Mouse (Mus musculus): ENCODE measurements around the gene Mmrn2. TPM values are rescaled to one million over a fixed set of nuclear protein-coding genes. Genes with fewer than 3 reads are reported as not detected.
A peak's percentile ranks its signal among the peaks of the same experiment; 100 is the strongest.

The Mmrn2 gene
- total and polyA plus RNA-seq, 2 experiments, result 3.4 to 9.2 TPM

GRCm38 (mm10) chr14:34370921-34371320 lies 4.3 kb upstream of the Mmrn2 start:
- Histone ChIP-seq H3K27me3 (ENCODE audit: control insufficient read depth, insufficient read depth, low read length) (no peaks in the 10 kb centered on the region), H3K4me1 (ENCODE audit: control insufficient read depth, insufficient read depth, low read length) (no peaks in the 10 kb centered on the region), H3K27ac (replicated peaks; ENCODE audit: insufficient read depth, low read depth, low read length) (no peak overlapping the region), H3K4me3 (ENCODE audit: insufficient read depth, low read depth, low read length) (no peak overlapping the region), H3K79me2 (ENCODE audit: control insufficient read depth, insufficient read depth, low read length) (no peaks in the 10 kb centered on the region), H3K36me3 (ENCODE audit: control insufficient read depth, insufficient read depth, low read length) (no peaks in the 10 kb centered on the region), H3K9ac (ENCODE audit: low read depth, low read length) (no peak overlapping the region)
- DNase-seq (ENCODE audit: extremely low read depth, low read depth, low spot score), result no peak
- TF ChIP-seq CTCF (IDR thresholded peaks at IDR 0.05; ENCODE audit: low read depth, low read length) (no peak), POLR2A (IDR thresholded peaks at IDR 0.05; ENCODE audit: extremely low read depth, insufficient read depth, low read length) (no peak)
- 92% methylated on average over 3 of the region's 3 CpGs for WGBS

- Histone ChIP-seq H3K36me3 (ENCODE audit: control insufficient read depth, insufficient read depth, low read length) (no peaks in the 10 kb centered on the region), H3K4me1 (ENCODE audit: control insufficient read depth, insufficient read depth, low read length) (no peaks in the 10 kb centered on the region), H3K27ac (replicated peaks; ENCODE audit: insufficient read depth, low read depth, low read length) (no peak overlapping the region), H3K27me3 (ENCODE audit: control insufficient read depth, insufficient read depth, low read length) (no peaks in the 10 kb centered on the region), H3K9ac (ENCODE audit: low read depth, low read length) (no peak overlapping the region), H3K79me2 (ENCODE audit: control insufficient read depth, insufficient read depth, low read length) (no peaks in the 10 kb centered on the region), H3K4me3 (ENCODE audit: insufficient read depth, low read depth, low read length) (no peak overlapping the region)
- WGBS, result 20% methylated on average over 2 of the region's 2 CpGs
- TF ChIP-seq CTCF (IDR thresholded peaks at IDR 0.05; ENCODE audit: low read depth, low read length) (no peak), POLR2A (IDR thresholded peaks at IDR 0.05; ENCODE audit: extremely low read depth, insufficient read depth, low read length) (no peak)
- DNase-seq (ENCODE audit: extremely low read depth, low read depth, low spot score), result peak; percentile 28
These were observed 3.5 kb upstream of the Mmrn2 start for GRCm38 (mm10) chr14:34371763-34372162.

- TF ChIP-seq CTCF (IDR thresholded peaks at IDR 0.05; ENCODE audit: low read depth, low read length) (peak; percentile 83), POLR2A (IDR thresholded peaks at IDR 0.05; ENCODE audit: extremely low read depth, insufficient read depth, low read length) (no peak)
- Histone ChIP-seq H3K79me2 (ENCODE audit: control insufficient read depth, insufficient read depth, low read length) (no peaks in the 10 kb centered on the region), H3K4me3 (ENCODE audit: insufficient read depth, low read depth, low read length) (no peak overlapping the region), H3K9ac (ENCODE audit: low read depth, low read length) (no peak overlapping the region), H3K27me3 (ENCODE audit: control insufficient read depth, insufficient read depth, low read length) (no peaks in the 10 kb centered on the region), H3K27ac (replicated peaks; ENCODE audit: insufficient read depth, low read depth, low read length) (no peak overlapping the region), H3K36me3 (ENCODE audit: control insufficient read depth, insufficient read depth, low read length) (no peaks in the 10 kb centered on the region), H3K4me1 (ENCODE audit: control insufficient read depth, insufficient read depth, low read length) (no peaks in the 10 kb centered on the region)
- no peak for DNase-seq (ENCODE audit: extremely low read depth, low read depth, low spot score)
- WGBS, result 89% methylated on average over 6 of the region's 6 CpGs
These were observed 2.6 kb upstream of the Mmrn2 start for GRCm38 (mm10) chr14:34372646-34373045.

- Histone ChIP-seq H3K4me1 (ENCODE audit: control insufficient read depth, insufficient read depth, low read length) (no peaks in the 10 kb centered on the region), H3K4me3 (ENCODE audit: insufficient read depth, low read depth, low read length) (no peak overlapping the region), H3K36me3 (ENCODE audit: control insufficient read depth, insufficient read depth, low read length) (no peaks in the 10 kb centered on the region), H3K79me2 (ENCODE audit: control insufficient read depth, insufficient read depth, low read length) (no peaks in the 10 kb centered on the region), H3K9ac (ENCODE audit: low read depth, low read length) (no peak overlapping the region), H3K27ac (replicated peaks; ENCODE audit: insufficient read depth, low read depth, low read length) (no peak overlapping the region), H3K27me3 (ENCODE audit: control insufficient read depth, insufficient read depth, low read length) (no peaks in the 10 kb centered on the region)
- TF ChIP-seq CTCF (IDR thresholded peaks at IDR 0.05; ENCODE audit: low read depth, low read length), result no peak
- TF ChIP-seq POLR2A (IDR thresholded peaks at IDR 0.05; ENCODE audit: extremely low read depth, insufficient read depth, low read length), result no peak
- DNase-seq (ENCODE audit: extremely low read depth, low read depth, low spot score), result no peak
- WGBS, result 88% methylated on average over 6 of the region's 6 CpGs
These were observed 1.7 kb upstream of the Mmrn2 start for GRCm38 (mm10) chr14:34373581-34373980.

GRCm38 (mm10) chr14:34374577-34374976 lies 688 bp upstream of the Mmrn2 start, which contains the start of gene Sncg:
TSS of gene Sncg (minus strand) at chr14:34374789.
- no peak for DNase-seq (ENCODE audit: extremely low read depth, low read depth, low spot score)

GRCm38 (mm10) chr14:34375941-34376340 lies 676 bp downstream of the Mmrn2 start:
- H3K27me3 ChIP-seq (ENCODE audit: control insufficient read depth, insufficient read depth, low read length), result no peaks in the 10 kb centered on the region
- no peaks in the 10 kb centered on the region for H3K36me3 ChIP-seq (ENCODE audit: control insufficient read depth, insufficient read depth, low read length)
- peak overlapping the region; percentile 38 for H3K27ac ChIP-seq (replicated peaks; ENCODE audit: insufficient read depth, low read depth, low read length)
- peak overlapping the region; percentile 63 for H3K4me3 ChIP-seq (ENCODE audit: insufficient read depth, low read depth, low read length)
- no peak for TF ChIP-seq CTCF (IDR thresholded peaks at IDR 0.05; ENCODE audit: low read depth, low read length)
- TF ChIP-seq POLR2A (IDR thresholded peaks at IDR 0.05; ENCODE audit: extremely low read depth, insufficient read depth, low read length), result no peak
- H3K79me2 ChIP-seq (ENCODE audit: control insufficient read depth, insufficient read depth, low read length), result no peaks in the 10 kb centered on the region
- DNase-seq (ENCODE audit: extremely low read depth, low read depth, low spot score), result no peak
- H3K4me1 ChIP-seq (ENCODE audit: control insufficient read depth, insufficient read depth, low read length), result no peaks in the 10 kb centered on the region
- WGBS, result 74% methylated on average over 5 of the region's 5 CpGs
- peak overlapping the region; percentile 45 for H3K9ac ChIP-seq (ENCODE audit: low read depth, low read length)

More at GRCm38 (mm10) chr14:34374577-34374976, 688 bp upstream of the Mmrn2 start, which contains the start of gene Sncg:
- no peak for TF ChIP-seq CTCF (IDR thresholded peaks at IDR 0.05; ENCODE audit: low read depth, low read length)
- TF ChIP-seq POLR2A (IDR thresholded peaks at IDR 0.05; ENCODE audit: extremely low read depth, insufficient read depth, low read length), result no peak
- H3K79me2 ChIP-seq (ENCODE audit: control insufficient read depth, insufficient read depth, low read length), result no peaks in the 10 kb centered on the region
- no peaks in the 10 kb centered on the region for H3K4me1 ChIP-seq (ENCODE audit: control insufficient read depth, insufficient read depth, low read length)
- peak within 1 kb of the TSS; percentile 38 for H3K27ac ChIP-seq (replicated peaks; ENCODE audit: insufficient read depth, low read depth, low read length)
- H3K4me3 ChIP-seq (ENCODE audit: insufficient read depth, low read depth, low read length), result peak within 1 kb of the TSS; percentile 63
- H3K9ac ChIP-seq (ENCODE audit: low read depth, low read length), result peak within 1 kb of the TSS; percentile 45
- H3K36me3 ChIP-seq (ENCODE audit: control insufficient read depth, insufficient read depth, low read length), result no peaks in the 10 kb centered on the region
- WGBS, result 44% methylated on average over 10 of the region's 10 CpGs
- H3K27me3 ChIP-seq (ENCODE audit: control insufficient read depth, insufficient read depth, low read length), result no peaks in the 10 kb centered on the region

Data from liver, adult 2 months (tissue).